Mouse (Mus musculus) heart, embryonic 13.5 days (tissue): ENCODE measurements around the gene Serpinb6a. TPM values are rescaled to one million over a fixed set of nuclear protein-coding genes. Genes with fewer than 3 reads are reported as not detected.

ENCODE experiments used
- ATAC-seq: fragments of 200-750 bp; cut with Nextera tagmentation; 2 replicates; pipeline ENCODE4 v1.8.0; 2017; ENCODE audit warnings: moderate TSS enrichment; ENCODE audit not compliant: insufficient number of reproducible peaks, low FRiP score, low TSS enrichment; ENCODE audit errors: extremely low read depth
- H3K27ac ChIP-seq: fragments of 300-500 bp; sonication (generic); replicated peaks from 2 replicates; pipeline ENCODE4 v1.5.1; 2015; ENCODE audit warnings: moderate library complexity, mild to moderate bottlenecking, inconsistent platforms
- H3K27me3 ChIP-seq: fragments of 300-500 bp; sonication (generic); replicated peaks from 2 replicates; pipeline ENCODE4 v1.6.1; 2015; ENCODE audit warnings: mild to moderate bottlenecking, inconsistent platforms
- H3K36me3 ChIP-seq: fragments of 300-500 bp; sonication (generic); 2 replicates; pipeline ENCODE4 v1.6.1; 2015; ENCODE audit warnings: mild to moderate bottlenecking, inconsistent platforms
- H3K4me1 ChIP-seq: fragments of 300-500 bp; sonication (generic); 2 replicates; pipeline ENCODE4 v1.6.1; 2015; ENCODE audit warnings: inconsistent platforms
- H3K4me2 ChIP-seq: fragments of 300-500 bp; sonication (generic); 2 replicates; pipeline ENCODE4 v1.6.1; 2015; ENCODE audit warnings: inconsistent platforms, mild to moderate bottlenecking, moderate library complexity
- H3K4me3 ChIP-seq: fragments of 300-500 bp; sonication (generic); 2 replicates; pipeline ENCODE4 v1.5.1; 2015; ENCODE audit warnings: moderate library complexity, mild to moderate bottlenecking, inconsistent platforms
- H3K9ac ChIP-seq: fragments of 300-500 bp; sonication (generic); 2 replicates; pipeline ENCODE4 v1.6.1; 2015; ENCODE audit warnings: inconsistent platforms, mild to moderate bottlenecking, moderate library complexity
- H3K9me3 ChIP-seq: fragments of 300-500 bp; sonication (generic); 2 replicates; pipeline ENCODE4 v1.6.1; 2016; ENCODE audit warnings: inconsistent platforms
- WGBS: fragments of 180-500 bp; shearing (Covaris S2); methylation state at CpG from one replicate; pipeline ENCODE4 v1.1.7; 2015; ENCODE audit warnings: mixed read lengths; 5-methylcytosine and 5-hydroxymethylcytosine counted together
- polyA plus RNA-seq: library from polyadenylated mRNA; unstranded; fragments of >200 nt; fragmentation: Nextera tagmentation; extraction: Ambion mirVana; gene quantifications from 2 replicates; pipeline ENCODE4 v1.2.1, GENCODE M21; 2015

Gene Serpinb6a
- polyA plus RNA-seq, 1 experiment from 2014 or later = 47.7 TPM

DNA sequence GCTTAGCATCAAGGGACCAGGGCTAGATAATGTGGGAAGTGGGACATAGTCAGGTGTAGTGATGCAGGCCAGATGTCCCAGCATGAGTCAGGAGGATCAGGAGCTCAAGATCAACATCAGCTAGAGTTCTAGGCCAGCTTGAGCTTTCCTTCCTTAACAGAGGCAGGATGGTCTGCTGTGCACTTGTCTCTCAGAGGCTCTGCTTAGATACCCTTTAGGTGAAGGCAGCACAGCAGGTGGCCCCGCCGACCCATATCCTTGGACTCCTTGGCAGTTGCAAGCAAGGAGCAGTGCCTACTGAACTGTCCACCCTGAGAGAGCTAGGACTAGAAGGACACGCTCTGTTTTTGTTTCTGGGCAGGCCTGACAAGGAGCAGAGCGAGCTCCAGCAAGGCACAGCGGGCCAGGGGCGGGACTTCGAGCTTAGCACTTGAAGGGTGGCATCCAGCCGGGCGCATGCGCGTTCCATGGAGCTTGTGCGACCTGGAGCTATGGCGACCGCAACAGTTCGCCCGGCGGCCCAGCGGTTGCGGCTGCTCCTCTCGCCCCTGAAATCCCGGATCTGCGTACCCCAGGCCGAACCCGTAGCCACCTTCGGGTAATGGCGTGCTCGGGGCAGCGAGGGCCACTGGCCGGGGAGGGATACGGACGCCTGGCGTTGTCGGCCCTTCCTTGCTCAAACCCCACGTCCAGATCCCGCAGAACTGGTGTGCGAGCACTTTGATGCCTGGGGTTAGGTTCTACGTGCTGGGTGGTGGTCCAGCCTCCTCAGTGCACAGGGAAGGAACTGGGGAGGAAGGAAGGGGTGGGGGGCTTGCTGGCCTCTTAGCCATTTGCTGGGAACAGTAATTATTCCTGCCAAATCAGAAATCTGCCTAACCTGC, 34.8 kb upstream of the Serpinb6a start, which contains the start of gene Bphl:
Bphl (plus strand) TSS at position 426 of the 884 bp plus-strand sequence.
- 1% methylated on average over 37 of the region's 37 CpGs for WGBS
- peak within 1 kb of the TSS; percentile 94 for H3K9ac ChIP-seq
- peaks cover 30% of the 10 kb centered on the region for H3K36me3 ChIP-seq
- H3K27me3 ChIP-seq = no peaks in the 10 kb centered on the region
- peaks cover 23% of the 10 kb centered on the region for H3K4me1 ChIP-seq
- peak within 1 kb of the TSS; percentile 87 for H3K4me3 ChIP-seq
- H3K27ac ChIP-seq = peak within 1 kb of the TSS; percentile 88
- peak within 1 kb of the TSS; percentile 87 for H3K4me2 ChIP-seq
- no peaks in the 10 kb centered on the region for H3K9me3 ChIP-seq
- peak; percentile 57; the same call in 1 of the 2 replicates for ATAC-seq

DNA sequence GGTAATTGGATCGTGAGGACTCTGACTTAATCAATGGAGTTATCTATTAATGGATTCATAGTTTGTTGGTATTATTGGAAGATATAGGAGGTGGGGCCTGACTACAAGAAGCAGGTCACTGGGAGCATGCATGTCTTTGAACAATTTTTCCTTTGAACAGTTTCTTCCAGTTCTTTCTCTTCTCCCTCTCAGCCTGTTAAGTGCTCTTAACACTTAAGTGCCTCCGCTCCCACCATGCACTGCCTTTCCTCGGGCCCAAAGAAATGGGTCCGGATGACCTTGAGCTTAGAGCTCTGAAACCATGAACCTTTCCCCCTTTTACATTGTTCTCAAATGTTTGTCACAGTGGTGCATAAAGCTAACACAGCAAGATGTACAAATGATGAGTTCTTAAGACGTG, 34.1 kb upstream of the Serpinb6a start:
- Histone ChIP-seq H3K9me3 (no peaks in the 10 kb centered on the region), H3K4me1 (peaks cover 23% of the 10 kb centered on the region), H3K36me3 (peaks cover 31% of the 10 kb centered on the region), H3K4me3 (no peak overlapping the region), H3K9ac (peak overlapping the region; percentile 94; the same call in 1 of the 2 replicates), H3K27ac (peak overlapping the region; percentile 88), H3K4me2 (peak overlapping the region; percentile 87; the same call in 1 of the 2 replicates), H3K27me3 (no peaks in the 10 kb centered on the region)
- no peak for ATAC-seq
- 66% methylated on average over 5 of the region's 5 CpGs for WGBS

DNA sequence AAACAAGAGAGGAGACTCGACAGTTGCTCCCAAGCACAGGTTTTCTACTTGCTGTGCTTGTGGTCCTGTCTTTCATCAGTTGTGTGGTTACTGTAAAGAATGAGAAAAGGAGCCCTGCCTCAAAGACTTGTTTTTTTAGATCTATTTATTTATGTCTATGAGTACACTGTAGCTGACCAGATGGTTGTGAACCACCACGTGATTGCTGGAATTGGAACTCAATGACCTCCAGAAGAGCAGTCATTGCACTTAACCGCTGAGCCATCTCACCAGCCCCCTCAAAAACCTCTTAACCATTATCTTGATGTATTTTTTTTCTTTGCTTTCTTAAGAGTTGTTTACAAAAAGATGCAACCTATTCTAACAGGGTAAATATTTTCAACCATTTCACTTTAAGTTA, 32.8 kb upstream of the Serpinb6a start:
- ATAC-seq = no peak
- peaks cover 23% of the 10 kb centered on the region for H3K4me1 ChIP-seq
- H3K4me2 ChIP-seq = no peak overlapping the region
- H3K27me3 ChIP-seq = no peaks in the 10 kb centered on the region
- peaks cover 42% of the 10 kb centered on the region for H3K36me3 ChIP-seq
- no peak overlapping the region for H3K27ac ChIP-seq
- 77% methylated on average over 3 of the region's 3 CpGs for WGBS
- H3K4me3 ChIP-seq = no peak overlapping the region
- no peak overlapping the region for H3K9ac ChIP-seq
- H3K9me3 ChIP-seq = no peaks in the 10 kb centered on the region

DNA sequence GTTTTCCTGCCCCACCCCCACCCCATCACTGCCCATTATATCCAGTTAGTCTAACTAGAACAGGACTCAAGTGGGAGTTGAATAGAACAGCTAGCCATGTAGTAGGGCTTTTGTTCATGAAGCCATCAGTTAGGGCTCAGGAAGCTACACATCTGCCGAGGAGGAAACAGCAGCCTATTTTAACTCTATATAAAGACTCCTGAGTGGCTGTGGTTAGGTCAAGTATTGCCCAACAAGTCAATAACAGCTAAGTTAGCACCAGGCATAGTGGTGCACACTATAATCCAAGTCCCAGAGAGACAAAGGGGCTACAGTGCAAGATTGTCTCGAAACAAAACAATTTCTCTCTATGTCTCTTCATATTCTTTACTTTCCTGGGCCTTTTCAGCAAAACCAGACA, 29.4 kb upstream of the Serpinb6a start:
- ATAC-seq = no peak
- Histone ChIP-seq H3K4me3 (no peak overlapping the region), H3K4me1 (peaks cover 6% of the 10 kb centered on the region), H3K9ac (no peak overlapping the region), H3K27me3 (no peaks in the 10 kb centered on the region), H3K9me3 (no peaks in the 10 kb centered on the region), H3K4me2 (no peak overlapping the region), H3K27ac (no peak overlapping the region), H3K36me3 (peaks cover 68% of the 10 kb centered on the region)
- 72% methylated on average over 2 of the region's 2 CpGs for WGBS

DNA sequence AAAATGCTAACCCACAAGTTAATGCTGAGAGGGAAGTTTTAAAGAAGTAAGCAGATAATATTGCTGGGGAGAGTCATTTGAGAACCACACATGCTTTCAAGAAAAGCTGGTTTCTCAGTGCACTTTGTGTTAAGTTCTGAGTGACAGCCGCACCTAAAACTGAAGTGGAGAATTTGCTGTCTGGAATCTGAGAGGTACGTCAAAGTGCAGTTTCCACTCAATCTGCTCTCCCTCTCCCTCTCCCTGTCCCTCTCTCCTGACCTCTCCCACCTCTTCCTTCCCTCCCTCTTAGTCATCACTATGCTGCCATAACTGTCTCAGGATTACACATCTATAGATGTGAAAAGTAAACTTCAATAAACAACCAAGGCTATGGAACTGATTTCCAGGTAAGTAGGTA, 19.4 kb upstream of the Serpinb6a start:
- Histone ChIP-seq H3K4me2 (no peak overlapping the region), H3K9ac (no peak overlapping the region), H3K27ac (no peak overlapping the region), H3K27me3 (no peaks in the 10 kb centered on the region), H3K9me3 (no peaks in the 10 kb centered on the region), H3K4me1 (no peaks in the 10 kb centered on the region), H3K36me3 (peaks cover 81% of the 10 kb centered on the region), H3K4me3 (no peak overlapping the region)
- 78% methylated on average over 2 of the region's 2 CpGs for WGBS
- no peak for ATAC-seq

DNA sequence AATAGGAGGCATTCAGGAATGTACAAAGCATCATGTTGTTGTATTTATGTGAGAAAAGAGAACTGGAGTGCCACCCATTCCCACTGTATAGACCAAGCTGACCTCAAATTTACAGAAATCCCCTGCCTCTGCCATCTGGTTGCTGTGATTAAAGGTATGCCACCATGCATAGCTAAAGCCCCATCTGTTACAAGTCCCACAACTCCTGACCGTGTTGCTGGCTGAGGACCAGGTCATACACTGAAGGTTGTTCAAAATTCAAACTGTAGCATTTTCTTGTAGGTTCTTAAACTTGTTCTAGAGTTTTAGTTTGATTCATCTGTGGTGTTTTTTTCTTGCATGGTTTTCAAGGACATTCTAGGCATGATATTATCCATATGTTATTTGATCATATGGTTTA, 15.9 kb upstream of the Serpinb6a start:
- H3K4me2 ChIP-seq = no peak overlapping the region
- H3K9me3 ChIP-seq = no peaks in the 10 kb centered on the region
- H3K4me1 ChIP-seq = no peaks in the 10 kb centered on the region
- no peak overlapping the region for H3K27ac ChIP-seq
- H3K9ac ChIP-seq = no peak overlapping the region
- no peaks in the 10 kb centered on the region for H3K27me3 ChIP-seq
- no peak overlapping the region for H3K4me3 ChIP-seq
- peaks cover 95% of the 10 kb centered on the region for H3K36me3 ChIP-seq
- no peak for ATAC-seq
- 84% methylated on average over 1 of the region's 1 CpGs for WGBS

DNA sequence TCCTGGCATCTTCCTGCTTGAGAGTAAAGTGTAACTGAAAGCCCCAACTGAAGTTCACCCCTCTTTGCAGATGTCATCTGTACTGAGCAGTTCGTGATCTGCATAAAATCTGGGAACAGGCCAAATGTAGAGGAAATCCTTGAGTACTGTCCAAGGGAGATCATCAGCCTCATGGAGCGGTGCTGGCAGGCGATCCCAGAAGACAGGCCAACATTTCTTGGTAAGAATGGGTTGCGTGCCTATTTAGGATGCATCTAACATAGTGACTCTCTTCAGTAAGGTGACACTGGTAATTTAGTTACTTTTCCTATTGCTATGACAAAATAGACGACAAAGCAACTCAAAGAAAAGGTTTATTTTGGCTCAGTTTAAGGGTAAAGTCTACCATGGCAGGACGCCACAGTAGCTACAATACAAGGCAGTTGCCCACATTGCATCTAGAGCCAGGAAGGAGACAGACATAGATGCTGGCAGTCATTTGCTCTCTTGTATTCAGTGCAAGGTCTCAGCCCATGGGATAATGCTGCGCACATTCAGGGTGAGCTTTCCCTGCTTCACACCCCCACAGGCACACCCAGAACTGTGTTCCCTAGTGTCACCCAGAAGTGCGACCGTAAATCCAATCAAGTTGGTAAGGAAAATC, 14.5 kb upstream of the Serpinb6a start:
- ATAC-seq = no peak
- H3K36me3 ChIP-seq = peaks cover 90% of the 10 kb centered on the region
- 90% methylated on average over 9 of the region's 9 CpGs for WGBS
- H3K9ac ChIP-seq = no peak overlapping the region
- H3K4me2 ChIP-seq = no peak overlapping the region
- no peak overlapping the region for H3K4me3 ChIP-seq
- no peaks in the 10 kb centered on the region for H3K4me1 ChIP-seq
- H3K27ac ChIP-seq = no peak overlapping the region
- H3K9me3 ChIP-seq = no peaks in the 10 kb centered on the region
- H3K27me3 ChIP-seq = no peaks in the 10 kb centered on the region

DNA sequence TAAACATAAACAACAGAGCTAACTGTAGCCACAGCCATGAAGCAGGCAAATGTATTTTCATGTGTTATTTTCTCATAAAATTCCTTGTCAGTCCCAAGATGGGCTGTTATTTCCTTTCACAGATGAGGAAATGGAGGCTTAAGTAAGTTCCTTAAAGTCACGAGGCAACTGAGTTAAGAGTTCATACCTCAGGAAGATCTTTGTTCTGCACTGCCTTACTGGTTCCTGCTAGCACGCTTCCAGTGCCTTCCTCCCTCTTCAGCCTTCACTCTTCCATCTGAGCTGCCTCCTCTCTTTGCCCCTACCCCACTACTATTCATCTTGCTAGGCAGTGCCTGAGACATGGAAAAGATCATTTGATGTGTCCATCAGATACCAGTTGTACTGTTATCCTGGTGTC, 4.6 kb upstream of the Serpinb6a start:
- Histone ChIP-seq H3K27me3 (no peaks in the 10 kb centered on the region), H3K4me2 (no peak overlapping the region), H3K27ac (no peak overlapping the region), H3K4me3 (no peak overlapping the region), H3K36me3 (peaks cover 33% of the 10 kb centered on the region), H3K9me3 (no peaks in the 10 kb centered on the region), H3K9ac (no peak overlapping the region), H3K4me1 (peaks cover 9% of the 10 kb centered on the region)
- no peak for ATAC-seq
- WGBS = 55% methylated on average over 2 of the region's 2 CpGs

DNA sequence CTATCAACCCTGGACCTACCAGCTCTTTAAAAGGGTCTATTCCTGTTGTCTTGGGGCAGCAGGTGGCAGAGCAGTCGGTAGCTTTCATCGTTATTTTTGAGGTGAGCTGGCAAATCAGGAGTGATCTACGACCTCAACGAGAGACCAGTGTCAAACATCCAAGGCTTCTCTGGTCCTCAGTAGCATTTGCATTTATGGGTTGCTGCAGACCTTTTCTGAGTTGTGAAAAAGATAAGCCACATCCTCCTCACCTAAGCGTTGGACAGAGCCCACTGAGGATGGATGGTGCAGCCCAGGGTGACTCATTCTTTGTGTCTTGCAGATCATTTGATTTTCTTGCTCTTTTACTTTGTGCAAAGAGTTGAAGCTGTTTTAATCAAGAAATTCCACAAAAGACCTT, 464 bp upstream of the Serpinb6a start:
- H3K36me3 ChIP-seq = no peaks in the 10 kb centered on the region; the same call in 1 of the 2 replicates
- WGBS = 5% methylated on average over 5 of the region's 5 CpGs
- H3K27me3 ChIP-seq = no peaks in the 10 kb centered on the region
- H3K4me2 ChIP-seq = peak overlapping the region; percentile 94
- no peak overlapping the region; the same call in none of the 2 replicates for H3K27ac ChIP-seq
- no peak for ATAC-seq
- H3K9ac ChIP-seq = peak overlapping the region; percentile 93
- no peaks in the 10 kb centered on the region for H3K9me3 ChIP-seq
- peaks cover 14% of the 10 kb centered on the region for H3K4me1 ChIP-seq
- H3K4me3 ChIP-seq = peak overlapping the region; percentile 97

DNA sequence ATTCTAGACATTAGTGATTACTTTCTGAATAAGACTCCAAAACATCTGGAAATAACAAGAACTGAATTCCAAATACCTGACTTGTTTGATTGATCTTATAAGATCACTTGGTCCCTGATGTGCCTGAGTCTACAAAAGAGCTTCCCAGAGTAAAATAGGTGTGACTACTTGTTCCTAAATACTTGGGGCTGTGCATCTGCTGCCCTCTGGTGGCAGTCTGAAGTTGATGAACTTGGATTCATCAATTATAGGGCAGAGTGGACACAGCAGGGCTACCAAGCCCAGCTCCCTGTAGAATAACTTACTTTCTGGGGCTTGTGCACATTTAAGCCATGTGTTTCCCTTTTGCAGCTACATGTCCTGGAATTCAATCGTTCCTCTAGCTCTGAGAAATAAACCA, 7.4 kb downstream of the Serpinb6a start:
- H3K4me2 ChIP-seq = no peak overlapping the region
- no peaks in the 10 kb centered on the region for H3K9me3 ChIP-seq
- no peaks in the 10 kb centered on the region for H3K4me1 ChIP-seq
- WGBS = 15% methylated on average over 1 of the region's 1 CpGs
- no peak overlapping the region for H3K9ac ChIP-seq
- H3K27me3 ChIP-seq = no peaks in the 10 kb centered on the region
- H3K4me3 ChIP-seq = no peak overlapping the region
- H3K36me3 ChIP-seq = peaks cover 11% of the 10 kb centered on the region
- no peak overlapping the region for H3K27ac ChIP-seq
- ATAC-seq = no peak

DNA sequence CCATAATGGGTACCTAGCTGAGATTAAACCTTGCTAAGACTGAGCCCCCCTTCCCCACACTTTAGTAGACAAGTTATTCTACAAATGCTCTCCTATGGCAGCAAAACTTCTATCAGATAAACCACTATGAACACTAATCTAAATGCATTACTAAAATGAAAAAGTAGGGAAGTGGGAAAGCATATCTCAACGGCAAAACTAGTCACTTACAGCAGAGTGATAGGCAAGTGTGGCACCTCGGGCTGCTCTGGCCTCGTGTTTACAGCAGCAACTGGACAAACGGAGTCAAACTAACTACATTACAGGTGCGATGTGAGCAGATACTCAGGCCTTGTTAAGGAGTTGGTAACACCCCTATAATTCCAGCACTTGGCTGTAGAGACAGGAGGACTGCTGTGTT, 13.0 kb downstream of the Serpinb6a start:
- Histone ChIP-seq H3K4me3 (no peak overlapping the region), H3K4me2 (no peak overlapping the region), H3K27ac (no peak overlapping the region), H3K36me3 (peaks cover 42% of the 10 kb centered on the region), H3K27me3 (no peaks in the 10 kb centered on the region), H3K4me1 (no peaks in the 10 kb centered on the region), H3K9me3 (no peaks in the 10 kb centered on the region), H3K9ac (no peak overlapping the region)
- 72% methylated on average over 5 of the region's 5 CpGs for WGBS
- ATAC-seq = no peak
